Mouse (Mus musculus): ENCODE measurements around the gene Vmn1r37. TPM values are rescaled to one million over a fixed set of nuclear protein-coding genes. Genes with fewer than 3 reads are reported as not detected.
"Not testable (repeated sequence)": the region's sequence is repeated elsewhere in the genome, so short reads cannot be mapped to it uniquely, and the experiment has no call there.

Gene Vmn1r37
- not detected for total RNA-seq (2021)
- long read RNA-seq, experiment 1: 0 reads
- long read RNA-seq, experiment 2: 0 reads

GRCm38 (mm10) chr6:66729082-66729481 lies at the start of gene Vmn1r37:
Vmn1r37 (plus strand) TSS chr6:66729382.
- not testable (repeated sequence) for DNase-seq

- no peak for DNase-seq
Measured at GRCm38 (mm10) chr6:66685806-66686205, 43.4 kb upstream of the Vmn1r37 start, which contains the start of gene Vmn1r35. Vmn1r35 (minus strand) TSS chr6:66685906.

GRCm38 (mm10) chr6:66708901-66709300 lies 20.3 kb upstream of the Vmn1r37 start:
- DNase-seq: no peak

GRCm38 (mm10) chr6:66713854-66714253 lies 15.3 kb upstream of the Vmn1r37 start:
- DNase-seq: no peak

- DNase-seq: not testable (repeated sequence)
Measured at GRCm38 (mm10) chr6:66719068-66719467, 10.1 kb upstream of the Vmn1r37 start, which contains the start of gene Vmn1r36. Vmn1r36 (minus strand) TSS chr6:66719168.

- DNase-seq: not testable (repeated sequence)
Measured at GRCm38 (mm10) chr6:66782527-66782926, 53.3 kb downstream of the Vmn1r37 start, which contains the start of gene Vmn1r38. Vmn1r38 (minus strand) TSS chr6:66782627.

Other genes with a start within 250 kb of the Vmn1r37 start
- gene Mad2l1, start 194.0 kb upstream of the Vmn1r37 start, total RNA-seq (2021): 1 to 10 TPM; 9.2 to 9.8 TPM
- gene Vmn1r32, start 169.3 kb upstream of the Vmn1r37 start, total RNA-seq (2021): not detected
- gene Vmn1r33, start 111.1 kb upstream of the Vmn1r37 start, total RNA-seq (2021): not detected
- not detected for gene Vmn1r34, start 85.5 kb upstream of the Vmn1r37 start, total RNA-seq (2021)
- gene Vmn1r35, start 43.5 kb upstream of the Vmn1r37 start, total RNA-seq (2021): not detected
- not detected for gene Vmn1r36, start 10.2 kb upstream of the Vmn1r37 start, total RNA-seq (2021)
- gene Vmn1r38, start 53.2 kb downstream of the Vmn1r37 start, total RNA-seq (2021): not detected
- not detected for gene Vmn1r39, start 81.2 kb downstream of the Vmn1r37 start, total RNA-seq (2021)
- 10 to 100 TPM; 40.6 to 42.9 TPM for gene Gng12, start 167.0 kb downstream of the Vmn1r37 start, total RNA-seq (2021)

All from gastrocnemius, postnatal 10 days (tissue).